Mouse (Mus musculus) heart, embryonic 16.5 days (tissue): ENCODE data around the gene Jmjd8. TPM values are rescaled to one million over a fixed set of nuclear protein-coding genes. Genes with fewer than 3 reads are reported as not detected.

Experiments used
- ATAC-seq: fragments of 200-750 bp; cut with Nextera tagmentation; replicated peaks from 2 replicates; pipeline ENCODE4 v1.8.0; 2017; ENCODE audit warnings: moderate number of reproducible peaks; ENCODE audit not compliant: insufficient read depth, low FRiP score; ENCODE audit errors: extremely low read depth
- H3K27ac ChIP-seq: fragments of 300-500 bp; sonication (generic); 2 replicates; pipeline ENCODE4 v1.5.1; 2014; ENCODE audit warnings: mild to moderate bottlenecking, low read length, control low read depth, moderate library complexity
- H3K27me3 ChIP-seq: fragments of 300-500 bp; sonication (generic); 2 replicates; pipeline ENCODE4 v1.6.1; 2014; ENCODE audit warnings: low read length, mixed read lengths; ENCODE audit not compliant: control insufficient read depth, insufficient read depth
- H3K36me3 ChIP-seq: fragments of 300-500 bp; sonication (generic); 2 replicates; pipeline ENCODE4 v1.6.1; 2014; ENCODE audit not compliant: control insufficient read depth, insufficient read depth
- H3K4me1 ChIP-seq: fragments of 300-500 bp; sonication (generic); 2 replicates; pipeline ENCODE4 v1.6.1; 2014; ENCODE audit warnings: low read length, mixed read lengths; ENCODE audit not compliant: control insufficient read depth, insufficient read depth
- H3K4me2 ChIP-seq: fragments of 300-500 bp; sonication (generic); 2 replicates; pipeline ENCODE4 v1.6.1; 2014; ENCODE audit warnings: low read depth, mild to moderate bottlenecking, control low read depth, low read length
- H3K4me3 ChIP-seq: fragments of 300-500 bp; sonication (generic); 2 replicates; pipeline ENCODE4 v1.5.1; 2014; ENCODE audit warnings: mild to moderate bottlenecking, control low read depth, low read length
- H3K9ac ChIP-seq: fragments of 300-500 bp; sonication (generic); 2 replicates; pipeline ENCODE4 v1.6.1; 2014; ENCODE audit warnings: low read length, control low read depth
- H3K9me3 ChIP-seq: fragments of 300-500 bp; sonication (generic); replicated peaks from 2 replicates; pipeline ENCODE4 v1.6.1; 2016; ENCODE audit warnings: low read length; ENCODE audit not compliant: control insufficient read depth
- WGBS: fragments of 180-500 bp; shearing (Covaris S2); extraction: QIAGEN DNeasy Blood & Tissue Kit; methylation state at CpG from one replicate; pipeline ENCODE4 v1.1.7; 2014; 5-methylcytosine and 5-hydroxymethylcytosine counted together
- polyA plus RNA-seq: library from polyadenylated mRNA; unstranded; fragments of >200 nt; fragmentation: Nextera tagmentation; extraction: Ambion mirVana; gene quantifications from 2 replicates; pipeline ENCODE4 v1.2.1, GENCODE M21; 2015

Gene Jmjd8
- polyA plus RNA-seq, 1 experiment from 2014 or later, result 35.0 TPM

DNA sequence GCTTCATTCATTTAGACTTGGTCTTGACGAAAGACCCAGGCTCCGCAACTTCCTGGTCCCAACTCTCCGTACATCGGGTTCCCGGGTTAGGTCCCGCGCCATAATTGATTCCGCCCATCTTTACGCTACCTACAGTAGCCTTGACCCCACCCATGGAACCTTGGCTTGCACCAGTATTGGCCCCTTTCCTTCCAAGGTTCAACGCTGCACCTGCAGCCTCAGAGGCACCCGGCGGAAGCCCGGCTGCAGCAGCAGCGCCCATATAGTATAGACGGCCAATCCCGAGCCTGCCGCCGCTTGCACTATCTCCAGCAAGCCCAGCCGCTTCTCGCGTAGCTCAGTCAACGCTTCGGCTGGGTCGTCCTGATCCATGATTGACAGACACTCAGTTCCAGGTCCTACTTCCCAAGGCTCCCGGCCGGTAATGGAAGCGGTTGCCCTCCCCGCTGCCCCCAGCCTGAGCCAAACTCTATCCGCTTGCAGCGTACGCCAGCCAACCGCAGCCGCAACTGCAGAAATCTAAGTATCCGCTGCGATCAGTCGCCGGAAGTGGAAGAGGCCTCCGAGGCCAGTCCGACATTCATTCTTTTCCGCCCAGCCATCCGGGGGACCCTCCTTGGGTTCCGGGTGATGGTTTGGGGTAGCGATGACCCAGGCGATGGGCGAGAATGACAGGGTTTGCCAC, 36.7 kb upstream of the Jmjd8 start:
- Histone ChIP-seq H3K27ac (peak overlapping the region; percentile 95), H3K4me3 (peak overlapping the region; percentile 91), H3K27me3 (no peaks in the 10 kb centered on the region), H3K9ac (peak overlapping the region; percentile 91), H3K9me3 (no peaks in the 10 kb centered on the region), H3K4me1 (peaks cover 27% of the 10 kb centered on the region), H3K4me2 (peak overlapping the region; percentile 96), H3K36me3 (no peaks in the 10 kb centered on the region)
- ATAC-seq, result peak; percentile 59
- WGBS, result under 1% methylated on average over 45 of the region's 45 CpGs

DNA sequence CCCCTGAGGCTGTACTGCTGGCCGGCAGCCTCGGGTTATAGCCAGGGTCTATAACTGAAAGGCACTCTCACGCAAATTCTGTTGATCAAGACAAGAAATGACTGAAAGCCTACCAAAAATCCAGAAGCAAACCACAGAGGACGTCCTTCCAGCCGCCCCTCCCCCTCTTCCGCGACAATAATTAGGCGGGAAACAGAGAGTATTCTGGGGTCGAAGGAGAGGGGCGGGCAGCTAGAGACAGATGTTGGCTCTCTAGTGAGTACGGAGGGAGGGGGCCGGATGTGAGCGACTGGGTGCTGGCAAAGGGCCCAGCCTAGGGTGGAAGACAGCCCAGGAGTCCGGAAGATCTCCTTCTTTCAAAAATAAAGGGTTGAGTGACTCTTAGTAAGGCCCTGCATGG, 36.1 kb upstream of the Jmjd8 start, which contains the start of gene Fam173a:
Gene Fam173a, minus strand, starts transcription at position 287 of the 400 bp plus-strand sequence.
- Histone ChIP-seq H3K27ac (peak within 1 kb of the TSS; percentile 95), H3K9me3 (no peaks in the 10 kb centered on the region), H3K4me2 (peak within 1 kb of the TSS; percentile 96), H3K4me3 (peak within 1 kb of the TSS; percentile 91), H3K36me3 (no peaks in the 10 kb centered on the region), H3K4me1 (peaks cover 31% of the 10 kb centered on the region), H3K27me3 (no peaks in the 10 kb centered on the region), H3K9ac (peak within 1 kb of the TSS; percentile 91)
- peak; percentile 76 for ATAC-seq
- WGBS, result under 1% methylated on average over 14 of the region's 14 CpGs

DNA sequence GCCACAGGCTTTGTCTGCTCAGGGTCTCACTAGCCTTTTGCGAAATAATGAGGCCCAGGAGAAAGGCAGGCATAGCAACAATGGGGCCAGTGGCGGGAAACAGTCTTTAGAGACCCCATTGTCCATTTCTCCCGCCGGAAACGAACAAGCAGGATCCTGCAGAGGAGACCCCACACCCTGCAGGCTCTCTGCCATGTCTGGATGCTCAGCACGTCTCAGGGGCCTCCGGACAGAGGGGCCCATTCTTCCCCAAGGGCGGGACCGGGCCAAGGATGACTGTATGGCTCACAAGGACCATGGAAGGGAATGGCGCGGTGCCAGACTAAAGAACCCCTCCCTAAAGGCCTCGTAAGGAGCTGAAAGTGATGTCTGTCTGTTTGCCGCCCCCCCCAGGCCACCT, 34.5 kb upstream of the Jmjd8 start:
- Histone ChIP-seq H3K4me1 (peaks cover 31% of the 10 kb centered on the region), H3K9me3 (no peaks in the 10 kb centered on the region), H3K4me2 (no peak overlapping the region), H3K27me3 (no peaks in the 10 kb centered on the region), H3K36me3 (no peaks in the 10 kb centered on the region), H3K9ac (no peak overlapping the region), H3K27ac (0 out of 2 replicates have a peak overlapping the region, but pooled peaks have one; percentile 6), H3K4me3 (no peak overlapping the region)
- no peak for ATAC-seq
- 76% methylated on average over 13 of the region's 13 CpGs for WGBS

DNA sequence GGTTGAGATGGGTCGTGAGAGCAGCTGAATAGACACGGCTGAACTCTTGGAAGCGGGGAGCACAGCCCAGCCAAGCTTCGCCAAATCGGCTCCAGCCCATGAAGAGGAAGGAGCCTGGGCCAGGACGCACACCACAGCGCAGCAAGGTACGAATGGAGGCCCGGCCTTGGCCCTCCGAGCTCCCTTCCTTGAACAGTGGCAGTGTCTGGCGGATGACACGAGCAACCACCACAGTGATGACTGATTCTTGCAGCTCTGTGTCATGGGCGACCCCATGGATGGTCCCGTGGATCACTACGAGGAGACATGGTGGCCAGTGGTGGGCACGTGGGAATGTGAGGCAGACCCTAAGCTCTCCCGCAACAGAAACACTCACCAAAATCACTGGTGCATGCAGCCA, 33.7 kb upstream of the Jmjd8 start:
- no peak overlapping the region for H3K27ac ChIP-seq
- no peaks in the 10 kb centered on the region for H3K27me3 ChIP-seq
- no peak overlapping the region for H3K4me2 ChIP-seq
- no peak overlapping the region for H3K4me3 ChIP-seq
- no peak for ATAC-seq
- H3K4me1 ChIP-seq, result peaks cover 31% of the 10 kb centered on the region
- no peak overlapping the region for H3K9ac ChIP-seq
- no peaks in the 10 kb centered on the region for H3K9me3 ChIP-seq
- no peaks in the 10 kb centered on the region for H3K36me3 ChIP-seq
- 85% methylated on average over 17 of the region's 17 CpGs for WGBS

DNA sequence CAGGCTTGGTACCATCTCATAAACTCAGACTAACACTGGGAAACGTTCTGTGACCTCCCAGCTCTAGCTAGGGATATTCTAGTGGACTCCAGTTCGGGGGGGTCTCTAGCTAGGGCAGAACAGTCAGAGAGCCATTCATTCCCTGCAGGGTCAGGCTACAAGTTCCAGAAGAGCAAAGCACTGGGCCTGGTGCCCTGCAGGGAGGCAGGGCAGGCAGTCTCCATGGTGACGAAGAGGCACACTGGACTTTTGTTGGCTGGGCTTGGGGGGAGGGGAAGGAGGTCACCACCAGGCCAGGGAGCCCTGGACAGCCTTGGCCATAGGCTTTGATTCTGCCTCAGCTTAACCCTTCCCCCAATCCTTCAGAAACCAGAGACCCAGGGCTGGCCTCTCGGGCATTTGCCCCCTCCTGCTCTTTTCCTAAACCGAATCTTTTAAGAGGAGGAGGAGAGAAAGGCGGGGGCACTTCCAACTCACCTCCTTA, 33.0 kb upstream of the Jmjd8 start, which contains the start of gene AC134908.4:
Gene AC134908.4, minus strand, starts transcription at position 51 of the 484 bp plus-strand sequence.
- ATAC-seq, result no peak
- Histone ChIP-seq H3K36me3 (no peaks in the 10 kb centered on the region), H3K27ac (no peak within 1 kb of the TSS; the same call in 1 of the 2 replicates), H3K4me2 (peak within 1 kb of the TSS; percentile 93), H3K9me3 (no peaks in the 10 kb centered on the region), H3K4me1 (peaks cover 31% of the 10 kb centered on the region), H3K9ac (peak within 1 kb of the TSS; percentile 84), H3K27me3 (no peaks in the 10 kb centered on the region), H3K4me3 (peak within 1 kb of the TSS; percentile 92)
- WGBS, result 32% methylated on average over 6 of the region's 6 CpGs

DNA sequence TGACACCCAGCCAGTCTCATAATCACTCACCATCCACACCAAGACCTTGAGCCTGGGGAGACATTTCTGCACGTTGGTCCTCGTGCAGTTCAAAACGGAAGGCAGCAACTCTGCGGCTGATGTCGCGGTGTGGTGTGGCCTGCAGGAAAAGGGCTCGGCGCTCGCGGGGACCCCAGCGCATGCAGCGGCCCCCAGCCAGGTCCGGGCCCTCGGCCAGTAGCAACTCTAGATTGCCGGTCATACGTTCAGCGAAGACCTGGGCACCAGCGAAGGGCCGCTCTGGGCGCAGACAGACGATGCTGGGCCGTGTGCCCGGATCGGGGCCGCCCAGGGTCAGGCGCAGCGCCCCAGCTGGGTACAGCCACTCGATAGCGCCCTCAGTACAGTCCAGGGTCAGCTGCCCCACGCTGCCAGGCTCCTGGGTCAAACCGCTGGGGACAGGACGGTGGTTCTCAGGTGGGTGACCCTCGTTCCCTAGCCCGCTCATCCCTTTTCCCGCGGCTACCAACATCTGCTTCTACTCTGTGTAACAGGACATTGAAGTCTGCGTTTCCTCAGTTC, 32.4 kb upstream of the Jmjd8 start:
- 3% methylated on average over 37 of the region's 37 CpGs for WGBS
- Histone ChIP-seq H3K9ac (peak overlapping the region; percentile 84), H3K27me3 (no peaks in the 10 kb centered on the region), H3K4me2 (peak overlapping the region; percentile 93), H3K36me3 (no peaks in the 10 kb centered on the region), H3K4me3 (peak overlapping the region; percentile 92), H3K27ac (no peak overlapping the region; the same call in 1 of the 2 replicates), H3K9me3 (no peaks in the 10 kb centered on the region), H3K4me1 (peaks cover 25% of the 10 kb centered on the region)
- ATAC-seq, result no peak

DNA sequence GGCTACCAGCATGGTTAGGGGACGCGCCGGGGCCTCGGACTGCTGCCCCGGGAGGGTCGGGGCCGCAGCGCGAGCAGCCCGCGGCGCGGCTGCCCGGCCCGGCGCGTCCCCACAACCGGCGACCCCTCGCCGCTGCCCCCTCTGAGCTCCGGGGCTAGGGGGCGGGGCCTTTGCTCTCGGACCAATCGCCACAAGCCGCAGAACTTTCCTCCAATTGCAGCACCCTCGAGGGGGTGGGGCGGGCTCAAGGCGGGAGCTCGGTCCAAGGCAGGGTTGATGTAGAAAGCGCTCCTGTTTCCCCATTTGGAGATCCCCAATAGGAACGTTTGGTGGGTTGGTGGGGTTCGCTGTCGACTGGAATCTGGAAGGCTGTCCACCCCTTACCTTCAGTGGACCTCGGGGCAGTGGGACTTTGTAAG, 31.7 kb upstream of the Jmjd8 start, which contains the start of gene Metrn:
Gene Metrn, minus strand, starts transcription at position 186 of the 419 bp plus-strand sequence.
- peaks cover 21% of the 10 kb centered on the region for H3K4me1 ChIP-seq
- H3K27me3 ChIP-seq, result no peaks in the 10 kb centered on the region
- ATAC-seq, result peak; percentile 85
- no peak within 1 kb of the TSS; the same call in 1 of the 2 replicates for H3K27ac ChIP-seq
- H3K4me2 ChIP-seq, result peak within 1 kb of the TSS; percentile 93
- peak within 1 kb of the TSS; percentile 84 for H3K9ac ChIP-seq
- no peaks in the 10 kb centered on the region for H3K9me3 ChIP-seq
- 0% methylated on average over 35 of the region's 35 CpGs for WGBS
- peak within 1 kb of the TSS; percentile 92 for H3K4me3 ChIP-seq
- no peaks in the 10 kb centered on the region for H3K36me3 ChIP-seq

DNA sequence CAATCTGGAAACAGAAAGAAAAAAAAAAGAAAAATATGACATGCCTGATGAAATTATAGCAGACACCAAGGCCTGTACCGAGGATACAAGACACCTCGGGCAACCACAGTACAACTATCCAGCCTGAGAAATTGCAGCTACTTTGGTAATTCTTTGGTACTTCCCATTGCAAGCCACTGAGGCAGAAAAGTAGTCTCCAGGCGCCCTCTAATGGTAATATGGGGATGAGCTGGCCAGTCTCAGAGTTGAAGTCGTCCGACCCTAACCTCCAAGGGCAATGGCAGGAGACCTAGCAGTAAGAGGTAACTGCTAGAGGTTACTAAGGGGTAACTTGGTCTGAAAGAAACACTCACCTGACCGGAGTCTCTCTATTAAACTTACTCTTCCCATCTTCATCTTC, 27.6 kb upstream of the Jmjd8 start:
- H3K4me1 ChIP-seq, result peaks cover 17% of the 10 kb centered on the region

More for the DNA sequence above, 27.6 kb upstream of the Jmjd8 start:
- Histone ChIP-seq H3K9me3 (no peaks in the 10 kb centered on the region), H3K27ac (no peak overlapping the region), H3K9ac (no peak overlapping the region), H3K4me3 (no peak overlapping the region), H3K4me2 (no peak overlapping the region), H3K27me3 (peaks cover 3% of the 10 kb centered on the region; the same call in 1 of the 2 replicates), H3K36me3 (no peaks in the 10 kb centered on the region)
- WGBS, result 6% methylated on average over 6 of the region's 6 CpGs
- ATAC-seq, result no peak
